Mouse (Mus musculus) testis, adult 2 months (tissue): ENCODE measurements around the gene Coro2a.

ENCODE experiments used
- CTCF ChIP-seq: fragments of 200-500 bp; IDR thresholded peaks from 2 replicates; pipeline ENCODE4 v1.5.1; 2012; ENCODE audit warnings: low read depth, mild to moderate bottlenecking, inconsistent platforms, low read length, moderate library complexity; ENCODE audit not compliant: control insufficient read depth, insufficient read depth, insufficient replicate concordance
- POLR2A ChIP-seq: fragments of 200-500 bp; IDR thresholded peaks from 2 replicates; pipeline ENCODE4 v1.6.1; 2012; ENCODE audit warnings: low read depth, mild to moderate bottlenecking, inconsistent platforms, low read length, moderate library complexity; ENCODE audit not compliant: control insufficient read depth

- no peak for TF ChIP-seq CTCF
- no peak for TF ChIP-seq POLR2A
Measured at GRCm38 (mm10) chr4:46642924-46643675, 41.1 kb upstream of the Coro2a start.
